Mouse (Mus musculus): ENCODE measurements around the gene Tmem258. TPM values are rescaled to one million over a fixed set of nuclear protein-coding genes. Genes with fewer than 3 reads are reported as not detected.

Gene Tmem258
- polyA plus RNA-seq, 1 experiment from 2014 or later: 361 TPM

GRCm38 (mm10) chr19:10188281-10188811 lies 15.5 kb upstream of the Tmem258 start:
- no peaks in the 10 kb centered on the region for H3K9me3 ChIP-seq (replicated peaks)
- peaks cover 34% of the 10 kb centered on the region for H3K4me1 ChIP-seq
- H3K27me3 ChIP-seq (ENCODE audit: low read depth, poor library complexity, severe bottlenecking): no peaks in the 10 kb centered on the region
- 86% methylated on average over 10 of the region's 10 CpGs for WGBS
- no peak overlapping the region for H3K4me3 ChIP-seq
- H3K36me3 ChIP-seq: peaks cover 90% of the 10 kb centered on the region
- H3K27ac ChIP-seq (replicated peaks): no peak overlapping the region
- no peak for DNase-seq (ENCODE audit: low spot score)

GRCm38 (mm10) chr19:10189022-10189421 lies 14.8 kb upstream of the Tmem258 start:
- no peaks in the 10 kb centered on the region for H3K27me3 ChIP-seq (ENCODE audit: low read depth, poor library complexity, severe bottlenecking)
- no peak overlapping the region for H3K27ac ChIP-seq (replicated peaks)
- no peak overlapping the region for H3K4me3 ChIP-seq
- H3K36me3 ChIP-seq: peaks cover 97% of the 10 kb centered on the region
- DNase-seq (ENCODE audit: low spot score): no peak
- WGBS: 96% methylated on average over 6 of the region's 6 CpGs
- H3K4me1 ChIP-seq: peaks cover 29% of the 10 kb centered on the region
- no peaks in the 10 kb centered on the region for H3K9me3 ChIP-seq (replicated peaks)

GRCm38 (mm10) chr19:10189940-10190339 lies 13.9 kb upstream of the Tmem258 start:
- Histone ChIP-seq H3K36me3 (peaks cover 100% of the 10 kb centered on the region), H3K4me3 (no peak overlapping the region), H3K27me3 (ENCODE audit: low read depth, poor library complexity, severe bottlenecking) (no peaks in the 10 kb centered on the region), H3K4me1 (peaks cover 20% of the 10 kb centered on the region), H3K9me3 (replicated peaks) (no peaks in the 10 kb centered on the region), H3K27ac (replicated peaks) (no peak overlapping the region)
- WGBS: 96% methylated on average over 8 of the region's 8 CpGs
- no peak for DNase-seq (ENCODE audit: low spot score)

GRCm38 (mm10) chr19:10190796-10191195 lies 13.0 kb upstream of the Tmem258 start:
- H3K9me3 ChIP-seq (replicated peaks): no peaks in the 10 kb centered on the region
- no peaks in the 10 kb centered on the region for H3K27me3 ChIP-seq (ENCODE audit: low read depth, poor library complexity, severe bottlenecking)
- no peak overlapping the region for H3K4me3 ChIP-seq
- peak; percentile 74 for DNase-seq (ENCODE audit: low spot score)
- H3K27ac ChIP-seq (replicated peaks): no peak overlapping the region
- peaks cover 12% of the 10 kb centered on the region for H3K4me1 ChIP-seq
- WGBS: 60% methylated on average over 2 of the region's 2 CpGs
- peaks cover 100% of the 10 kb centered on the region for H3K36me3 ChIP-seq

- DNase-seq (ENCODE audit: low spot score): no peak
- 82% methylated on average over 7 of the region's 7 CpGs for WGBS
- Histone ChIP-seq H3K27ac (replicated peaks) (no peak overlapping the region), H3K9me3 (replicated peaks) (no peaks in the 10 kb centered on the region), H3K27me3 (ENCODE audit: low read depth, poor library complexity, severe bottlenecking) (no peaks in the 10 kb centered on the region), H3K4me1 (peaks cover 9% of the 10 kb centered on the region), H3K36me3 (peaks cover 100% of the 10 kb centered on the region), H3K4me3 (no peak overlapping the region)
These were observed 12.5 kb upstream of the Tmem258 start for GRCm38 (mm10) chr19:10191326-10191725.

GRCm38 (mm10) chr19:10194337-10194736 lies 9.5 kb upstream of the Tmem258 start:
- no peak overlapping the region for H3K27ac ChIP-seq (replicated peaks)
- peaks cover 99% of the 10 kb centered on the region for H3K36me3 ChIP-seq
- 89% methylated on average over 11 of the region's 11 CpGs for WGBS
- H3K4me3 ChIP-seq: no peak overlapping the region
- H3K27me3 ChIP-seq (ENCODE audit: low read depth, poor library complexity, severe bottlenecking): no peaks in the 10 kb centered on the region
- peaks cover 6% of the 10 kb centered on the region for H3K4me1 ChIP-seq
- no peak for DNase-seq (ENCODE audit: low spot score)
- no peaks in the 10 kb centered on the region for H3K9me3 ChIP-seq (replicated peaks)

- H3K27me3 ChIP-seq (ENCODE audit: low read depth, poor library complexity, severe bottlenecking): no peaks in the 10 kb centered on the region
- peaks cover 99% of the 10 kb centered on the region for H3K36me3 ChIP-seq
- WGBS: 89% methylated on average over 5 of the region's 5 CpGs
- H3K4me1 ChIP-seq: peaks cover 6% of the 10 kb centered on the region
- H3K4me3 ChIP-seq: no peak overlapping the region
- DNase-seq (ENCODE audit: low spot score): no peak
- H3K27ac ChIP-seq (replicated peaks): no peak overlapping the region
- H3K9me3 ChIP-seq (replicated peaks): no peaks in the 10 kb centered on the region
These were observed 8.6 kb upstream of the Tmem258 start for GRCm38 (mm10) chr19:10195252-10195651.

GRCm38 (mm10) chr19:10197130-10197529 lies 6.7 kb upstream of the Tmem258 start:
- DNase-seq (ENCODE audit: low spot score): no peak
- Histone ChIP-seq H3K36me3 (peaks cover 99% of the 10 kb centered on the region), H3K4me1 (peaks cover 2% of the 10 kb centered on the region; the same call in 1 of the 2 replicates), H3K9me3 (replicated peaks) (no peaks in the 10 kb centered on the region), H3K27me3 (ENCODE audit: low read depth, poor library complexity, severe bottlenecking) (no peaks in the 10 kb centered on the region), H3K4me3 (no peak overlapping the region; the same call in 1 of the 2 replicates), H3K27ac (replicated peaks) (no peak overlapping the region)
- 92% methylated on average over 4 of the region's 4 CpGs for WGBS

GRCm38 (mm10) chr19:10198286-10198685 lies 5.5 kb upstream of the Tmem258 start:
- H3K27me3 ChIP-seq (ENCODE audit: low read depth, poor library complexity, severe bottlenecking): no peaks in the 10 kb centered on the region
- peaks cover 88% of the 10 kb centered on the region for H3K36me3 ChIP-seq
- no peaks in the 10 kb centered on the region for H3K9me3 ChIP-seq (replicated peaks)
- H3K4me1 ChIP-seq: peaks cover 12% of the 10 kb centered on the region
- no peak for DNase-seq (ENCODE audit: low spot score)
- H3K4me3 ChIP-seq: no peak overlapping the region
- 0 out of 2 replicates have a peak overlapping the region, but pooled peaks have one; percentile 33 for H3K27ac ChIP-seq (replicated peaks)
- 81% methylated on average over 2 of the region's 2 CpGs for WGBS

GRCm38 (mm10) chr19:10198723-10199122 lies 5.1 kb upstream of the Tmem258 start:
- no peaks in the 10 kb centered on the region for H3K27me3 ChIP-seq (ENCODE audit: low read depth, poor library complexity, severe bottlenecking)
- peak; percentile 82 for DNase-seq (ENCODE audit: low spot score)
- H3K27ac ChIP-seq (replicated peaks): 0 out of 2 replicates have a peak overlapping the region, but pooled peaks have one; percentile 33
- peaks cover 13% of the 10 kb centered on the region for H3K4me1 ChIP-seq
- peaks cover 84% of the 10 kb centered on the region for H3K36me3 ChIP-seq
- 0 out of 2 replicates have a peak overlapping the region, but pooled peaks have one; percentile 4 for H3K4me3 ChIP-seq
- 31% methylated on average over 3 of the region's 3 CpGs for WGBS
- no peaks in the 10 kb centered on the region for H3K9me3 ChIP-seq (replicated peaks)

GRCm38 (mm10) chr19:10203146-10203847 lies 517 bp upstream of the Tmem258 start:
- Histone ChIP-seq H3K9me3 (replicated peaks) (no peaks in the 10 kb centered on the region), H3K36me3 (peaks cover 67% of the 10 kb centered on the region), H3K27ac (replicated peaks) (peak overlapping the region; percentile 97), H3K27me3 (ENCODE audit: low read depth, poor library complexity, severe bottlenecking) (no peaks in the 10 kb centered on the region), H3K4me3 (peak overlapping the region; percentile 90), H3K4me1 (peaks cover 24% of the 10 kb centered on the region)
- 4% methylated on average over 23 of the region's 23 CpGs for WGBS
- DNase-seq (ENCODE audit: low spot score): no peak

- Histone ChIP-seq H3K4me3 (peak overlapping the region; percentile 90), H3K27me3 (ENCODE audit: low read depth, poor library complexity, severe bottlenecking) (no peaks in the 10 kb centered on the region), H3K36me3 (peaks cover 67% of the 10 kb centered on the region), H3K4me1 (peaks cover 24% of the 10 kb centered on the region), H3K27ac (replicated peaks) (peak overlapping the region; percentile 97), H3K9me3 (replicated peaks) (no peaks in the 10 kb centered on the region)
- DNase-seq (ENCODE audit: low spot score): peak; percentile 33
- 3% methylated on average over 5 of the region's 5 CpGs for WGBS
These were observed 795 bp downstream of the Tmem258 start for GRCm38 (mm10) chr19:10204616-10205001.

GRCm38 (mm10) chr19:10205051-10205450 lies 1.2 kb downstream of the Tmem258 start:
- H3K4me1 ChIP-seq: peaks cover 24% of the 10 kb centered on the region
- no peaks in the 10 kb centered on the region for H3K9me3 ChIP-seq (replicated peaks)
- peaks cover 67% of the 10 kb centered on the region for H3K36me3 ChIP-seq
- 77% methylated on average over 6 of the region's 6 CpGs for WGBS
- no peak for DNase-seq (ENCODE audit: low spot score)
- peak overlapping the region; percentile 90 for H3K4me3 ChIP-seq
- no peak overlapping the region for H3K27ac ChIP-seq (replicated peaks)
- H3K27me3 ChIP-seq (ENCODE audit: low read depth, poor library complexity, severe bottlenecking): no peaks in the 10 kb centered on the region

All from midbrain, embryonic 10.5 days (tissue).